Comparison of ENCODE assay signal across 8 mouse cellular contexts in genomic region chr4:106255959-106256609, GRCm38 (mm10). TPM values are rescaled to one million over a fixed set of nuclear protein-coding genes. Genes with fewer than 3 reads are reported as not detected.
DNase-seq lines count a peak whose midpoint lies in the region; ATAC-seq and TF ChIP-seq lines count a peak whose summit lies in the region.

No protein-coding gene starts in this region.

- 0 out of 2 replicates have a peak, but pooled peaks cover 4% of the 10 kb centered on the region for H3K9me3 ChIP-seq in heart, embryonic 12.5 days (replicated peaks)
- H3K9me3 ChIP-seq in intestine, postnatal 0 days (ENCODE audit: control insufficient read depth): no peaks in the 10 kb centered on the region

- peak overlapping the region; percentile 79 for H3K27ac ChIP-seq in heart, embryonic 12.5 days (ENCODE audit: poor library complexity, severe bottlenecking)
- peak overlapping the region; percentile 66; the same call in 1 of the 2 replicates for H3K27ac ChIP-seq in layer of hippocampus, adult 2 months
- no peak overlapping the region for H3K27ac ChIP-seq in intestine, postnatal 0 days (ENCODE audit: low read depth, low read length)

- H3K4me2 ChIP-seq in heart, embryonic 12.5 days: no peak overlapping the region
- no peak overlapping the region for H3K4me2 ChIP-seq in intestine, postnatal 0 days (replicated peaks; ENCODE audit: low read depth)

- no peak overlapping the region for H3K4me3 ChIP-seq in heart, embryonic 12.5 days
- no peak overlapping the region for H3K4me3 ChIP-seq in layer of hippocampus, adult 2 months
- no peak overlapping the region for H3K4me3 ChIP-seq in intestine, postnatal 0 days (ENCODE audit: low read depth, low read length)

- no peak overlapping the region for H3K9ac ChIP-seq in heart, embryonic 12.5 days
- H3K9ac ChIP-seq in intestine, postnatal 0 days (ENCODE audit: low read depth, low read length): no peak overlapping the region

- H3K4me1 ChIP-seq in heart, embryonic 12.5 days (replicated peaks): peaks cover 20% of the 10 kb centered on the region
- no peaks in the 10 kb centered on the region for H3K4me1 ChIP-seq in intestine, postnatal 0 days (replicated peaks; ENCODE audit: control insufficient read depth, insufficient read depth, low read length)

- no peak for ATAC-seq in heart, embryonic 12.5 days (ENCODE audit: insufficient number of reproducible peaks, low FRiP score)
- ATAC-seq in intestine, postnatal 0 days: no peak

- peak; percentile 12 for DNase-seq in lung, postnatal 36 days
- DNase-seq in lung, postnatal 25 days (ENCODE audit: low spot score): no peak
- DNase-seq in cerebellum, postnatal 10 days: peak; percentile 88 to 93
- peak; percentile 65 to 70 for DNase-seq in layer of hippocampus, adult 2 months (ENCODE audit: low spot score in 2 of 2)
- peak; percentile 53 for DNase-seq in right cerebral cortex, adult 18-20 months
- DNase-seq in thymus, postnatal 14 days: no peak

- TF ChIP-seq CTCF in layer of hippocampus, adult 2 months (conservative IDR thresholded peaks at IDR 0.05): no peak; the same call in 1 of the 2 replicates
- no peak for TF ChIP-seq CTCF in intestine, postnatal 0 days (IDR thresholded peaks at IDR 0.05; ENCODE audit: low read depth)

- H3K36me3 ChIP-seq in heart, embryonic 12.5 days: no peaks in the 10 kb centered on the region
- H3K36me3 ChIP-seq in intestine, postnatal 0 days (ENCODE audit: control insufficient read depth, insufficient read depth): no peaks in the 10 kb centered on the region

- H3K27me3 ChIP-seq in heart, embryonic 12.5 days (replicated peaks): no peaks in the 10 kb centered on the region
- H3K27me3 ChIP-seq in intestine, postnatal 0 days (replicated peaks; ENCODE audit: control insufficient read depth, insufficient read depth, low read length): no peaks in the 10 kb centered on the region

RNA-seq across cellular contexts. Expression of gene Usp24, which starts 59.9 kb away (rescaled TPM):
- 10.4 and 10.6 TPM in 2 replicates for polyA plus RNA-seq in heart, embryonic 12.5 days (2016; fragmentation: Nextera tagmentation; extraction: Ambion mirVana)
- total RNA-seq in layer of hippocampus, adult 2 months (2021): 10 to 100 TPM; 41.0 to 45.8 TPM
- 5.3 and 6.2 TPM in 2 replicates for polyA plus RNA-seq in intestine, postnatal 0 days (2015; fragmentation: Nextera tagmentation; extraction: Ambion mirVana)

Comparison
In these comparisons a context has a peak if more than half of its experiments do, and no peak if none do; other contexts are left out.
1. DNase-seq: peak in lung, postnatal 36 days (single experiment), cerebellum, postnatal 10 days (2 of 2), layer of hippocampus, adult 2 months (2 of 2) and right cerebral cortex, adult 18-20 months (single experiment); none in lung, postnatal 25 days (single experiment) and thymus, postnatal 14 days (single experiment).